Mouse (Mus musculus) hindbrain, embryonic 11.5 days (tissue): ENCODE measurements around the gene Ghrhr. TPM values are rescaled to one million over a fixed set of nuclear protein-coding genes. Genes with fewer than 3 reads are reported as not detected.

Experiments
- ATAC-seq: fragments of 200-750 bp; cut with Nextera tagmentation; 2 replicates; pipeline ENCODE4 v1.8.0; 2017; ENCODE audit warnings: mild to moderate bottlenecking, moderate TSS enrichment, moderate library complexity; ENCODE audit not compliant: low FRiP score
- DNase-seq: peaks from one replicate; pipeline ENCODE4 v3.0.0-alpha.2; 2015; ENCODE audit warnings: low spot score
- H3K27ac ChIP-seq: fragments of 300-500 bp; sonication (generic); 2 replicates; pipeline ENCODE4 v1.5.1; 2014; ENCODE audit warnings: mild to moderate bottlenecking, low read depth, low read length
- H3K27me3 ChIP-seq: fragments of 300-500 bp; sonication (generic); 2 replicates; pipeline ENCODE4 v1.6.1; 2014; ENCODE audit warnings: mild to moderate bottlenecking, low read length, moderate library complexity, mixed read lengths; ENCODE audit not compliant: control insufficient read depth, insufficient read depth
- H3K36me3 ChIP-seq: fragments of 300-500 bp; sonication (generic); 2 replicates; pipeline ENCODE4 v1.6.1; 2014; ENCODE audit warnings: mild to moderate bottlenecking, low read length, moderate library complexity, mixed read lengths; ENCODE audit not compliant: control insufficient read depth, insufficient read depth
- H3K4me1 ChIP-seq: fragments of 300-500 bp; sonication (generic); replicated peaks from 2 replicates; pipeline ENCODE4 v1.6.1; 2014; ENCODE audit warnings: low read length, mixed read lengths; ENCODE audit not compliant: control insufficient read depth, insufficient read depth
- H3K4me2 ChIP-seq: fragments of 300-500 bp; sonication (generic); replicated peaks from 2 replicates; pipeline ENCODE4 v1.6.1; 2014; ENCODE audit warnings: mild to moderate bottlenecking, low read depth, low read length
- H3K4me3 ChIP-seq: fragments of 300-500 bp; sonication (generic); 2 replicates; pipeline ENCODE4 v1.5.1; 2014; ENCODE audit warnings: low read depth, low read length
- H3K9ac ChIP-seq: fragments of 300-500 bp; sonication (generic); 2 replicates; pipeline ENCODE4 v1.6.1; 2014; ENCODE audit warnings: low read depth, low read length
- H3K9me3 ChIP-seq: fragments of 300-500 bp; sonication (generic); 2 replicates; pipeline ENCODE4 v1.6.1; 2016; ENCODE audit warnings: low read length; ENCODE audit not compliant: control insufficient read depth
- WGBS: fragments of 180-500 bp; shearing (Covaris S2); extraction: QIAGEN DNeasy Blood & Tissue Kit; methylation state at CpG from one replicate; pipeline ENCODE4 v1.1.7; 2014; 5-methylcytosine and 5-hydroxymethylcytosine counted together
- polyA plus RNA-seq: library from polyadenylated mRNA; unstranded; fragments of >200 nt; fragmentation: Nextera tagmentation; extraction: Ambion mirVana; gene quantifications from 2 replicates; pipeline ENCODE4 v1.2.1, GENCODE M21; 2014

Gene Ghrhr
- polyA plus RNA-seq, 1 experiment from 2014 or later, result not detected

- H3K4me1 ChIP-seq, result no peaks in the 10 kb centered on the region
- H3K27me3 ChIP-seq, result no peaks in the 10 kb centered on the region
- H3K4me3 ChIP-seq, result no peak overlapping the region
- DNase-seq, result no peak
- 77% methylated on average over 5 of the region's 5 CpGs for WGBS
- H3K4me2 ChIP-seq, result no peak overlapping the region
- no peaks in the 10 kb centered on the region for H3K36me3 ChIP-seq
- H3K9ac ChIP-seq, result no peak overlapping the region
- H3K27ac ChIP-seq, result no peak overlapping the region
- ATAC-seq, result no peak
- H3K9me3 ChIP-seq, result no peaks in the 10 kb centered on the region
Observed at GRCm38 (mm10) chr6:55347711-55348571, 28.2 kb upstream of the Ghrhr start.

- H3K9ac ChIP-seq, result no peak overlapping the region
- H3K27ac ChIP-seq, result no peak overlapping the region
- 91% methylated on average over 4 of the region's 4 CpGs for WGBS
- H3K27me3 ChIP-seq, result no peaks in the 10 kb centered on the region
- no peak for DNase-seq
- no peak overlapping the region for H3K4me2 ChIP-seq
- no peaks in the 10 kb centered on the region for H3K9me3 ChIP-seq
- H3K4me3 ChIP-seq, result no peak overlapping the region
- no peaks in the 10 kb centered on the region for H3K36me3 ChIP-seq
- no peak for ATAC-seq
- no peaks in the 10 kb centered on the region for H3K4me1 ChIP-seq
Observed at GRCm38 (mm10) chr6:55349231-55349630, 26.9 kb upstream of the Ghrhr start.

- no peak overlapping the region for H3K27ac ChIP-seq
- H3K4me2 ChIP-seq, result no peak overlapping the region
- DNase-seq, result no peak
- WGBS, result 92% methylated on average over 6 of the region's 6 CpGs
- no peaks in the 10 kb centered on the region for H3K36me3 ChIP-seq
- ATAC-seq, result no peak
- no peak overlapping the region for H3K9ac ChIP-seq
- H3K9me3 ChIP-seq, result no peaks in the 10 kb centered on the region
- H3K4me1 ChIP-seq, result no peaks in the 10 kb centered on the region
- H3K4me3 ChIP-seq, result no peak overlapping the region
- no peaks in the 10 kb centered on the region for H3K27me3 ChIP-seq
Observed at GRCm38 (mm10) chr6:55350383-55350952, 25.6 kb upstream of the Ghrhr start.

GRCm38 (mm10) chr6:55351712-55352111 is 24.4 kb upstream of the Ghrhr start:
- no peak overlapping the region for H3K4me3 ChIP-seq
- H3K27ac ChIP-seq, result no peak overlapping the region
- H3K4me2 ChIP-seq, result no peak overlapping the region
- ATAC-seq, result no peak
- no peak overlapping the region for H3K9ac ChIP-seq
- no peaks in the 10 kb centered on the region for H3K27me3 ChIP-seq
- no peaks in the 10 kb centered on the region for H3K9me3 ChIP-seq
- WGBS, result 77% methylated on average over 7 of the region's 7 CpGs
- no peaks in the 10 kb centered on the region for H3K4me1 ChIP-seq
- no peak for DNase-seq
- H3K36me3 ChIP-seq, result no peaks in the 10 kb centered on the region

GRCm38 (mm10) chr6:55353711-55354445 is 22.2 kb upstream of the Ghrhr start:
- H3K4me3 ChIP-seq, result no peak overlapping the region
- ATAC-seq (no peak), DNase-seq (no peak)
- no peaks in the 10 kb centered on the region for H3K4me1 ChIP-seq
- no peaks in the 10 kb centered on the region for H3K9me3 ChIP-seq
- no peaks in the 10 kb centered on the region for H3K27me3 ChIP-seq
- H3K27ac ChIP-seq, result no peak overlapping the region
- no peak overlapping the region for H3K4me2 ChIP-seq
- H3K36me3 ChIP-seq, result no peaks in the 10 kb centered on the region
- H3K9ac ChIP-seq, result no peak overlapping the region
- WGBS, result 80% methylated on average over 12 of the region's 12 CpGs

GRCm38 (mm10) chr6:55354456-55355117 is 21.5 kb upstream of the Ghrhr start:
- DNase-seq, result no peak
- ATAC-seq, result no peak
- Histone ChIP-seq H3K27me3 (no peaks in the 10 kb centered on the region), H3K9me3 (no peaks in the 10 kb centered on the region), H3K27ac (no peak overlapping the region), H3K4me1 (no peaks in the 10 kb centered on the region), H3K9ac (no peak overlapping the region), H3K4me2 (no peak overlapping the region), H3K4me3 (no peak overlapping the region), H3K36me3 (no peaks in the 10 kb centered on the region)
- WGBS, result 65% methylated on average over 4 of the region's 4 CpGs

GRCm38 (mm10) chr6:55355575-55355974 is 20.5 kb upstream of the Ghrhr start:
- H3K4me1 ChIP-seq, result no peaks in the 10 kb centered on the region
- no peaks in the 10 kb centered on the region for H3K27me3 ChIP-seq
- H3K9ac ChIP-seq, result no peak overlapping the region
- ATAC-seq (no peak), DNase-seq (no peak)
- no peaks in the 10 kb centered on the region for H3K36me3 ChIP-seq
- no peak overlapping the region for H3K4me2 ChIP-seq
- no peak overlapping the region for H3K4me3 ChIP-seq
- no peak overlapping the region for H3K27ac ChIP-seq
- 89% methylated on average over 7 of the region's 7 CpGs for WGBS
- no peaks in the 10 kb centered on the region for H3K9me3 ChIP-seq

GRCm38 (mm10) chr6:55356017-55356703 is 19.9 kb upstream of the Ghrhr start:
- ATAC-seq (no peak), DNase-seq (no peak)
- Histone ChIP-seq H3K36me3 (no peaks in the 10 kb centered on the region), H3K9ac (no peak overlapping the region), H3K4me3 (no peak overlapping the region), H3K4me1 (no peaks in the 10 kb centered on the region), H3K27ac (no peak overlapping the region), H3K4me2 (no peak overlapping the region), H3K9me3 (no peaks in the 10 kb centered on the region), H3K27me3 (no peaks in the 10 kb centered on the region)
- WGBS, result 75% methylated on average over 5 of the region's 5 CpGs
